34 mouse cellular contexts compared by ENCODE assay signal in the genomic region with DNA sequence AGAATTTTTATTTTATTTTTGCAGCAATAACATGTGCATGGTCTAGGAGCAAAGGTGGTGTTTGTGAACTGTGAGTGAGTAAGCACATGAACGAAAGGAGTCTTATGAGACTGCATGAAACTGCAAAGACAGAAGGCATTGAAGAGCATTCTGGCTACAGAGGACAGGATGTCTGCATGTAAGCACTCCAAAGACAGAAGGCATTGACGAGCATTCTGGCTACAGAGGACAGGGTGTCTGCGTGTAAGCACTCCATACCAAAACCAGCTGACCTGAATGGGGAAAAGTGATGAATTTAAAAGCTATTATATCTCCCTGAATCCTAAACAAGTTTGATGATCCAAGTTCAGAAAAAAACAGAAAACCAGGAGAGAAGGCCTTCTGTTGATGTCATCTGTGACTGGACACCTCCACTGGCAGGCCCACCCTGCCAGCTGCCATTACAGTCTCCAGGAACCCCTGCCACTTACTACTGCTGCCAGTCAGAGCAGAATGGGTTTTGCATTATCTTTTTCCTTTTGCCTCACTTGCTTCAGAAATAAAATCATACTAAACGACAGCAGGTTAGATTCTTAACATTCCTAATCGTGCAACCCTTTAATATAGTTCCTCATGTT. TPM values are rescaled to one million over a fixed set of nuclear protein-coding genes. Genes with fewer than 3 reads are reported as not detected.
DNase-seq lines count a peak whose midpoint lies in the region; ATAC-seq lines count a peak whose summit lies in the region.
"Had no signal": no experiment of that assay in that cellular context is flagged by ENCODE, and none has a peak within 500 bp of the region (broad histone marks: within the 10 kb centered on the region; RNA-seq: fewer than 3 reads in every experiment).

No protein-coding gene starts in this region.

- H3K36me3 ChIP-seq in heart, embryonic 12.5 days: no peaks in the 10 kb centered on the region
- H3K36me3 ChIP-seq: embryonic facial prominence, embryonic 10.5 days; embryonic facial prominence, embryonic 13.5 days; G1E; heart, embryonic 13.5 days had no signal

- DNase-seq in cerebellum, postnatal 14 days: peak; percentile 38 to 42
- no peak for DNase-seq in cerebellum, postnatal 4 days (ENCODE audit: low spot score in 2 of 2)
- peak; percentile 51 for DNase-seq in heart, adult 11 months
- DNase-seq in left cerebral cortex, postnatal 4 days: peak; percentile 2
- DNase-seq in left cerebral cortex, postnatal 14 days (ENCODE audit: low spot score in 2 of 2): no peak
- DNase-seq in brain, adult 2 months (ENCODE audit: low read depth, low spot score): peak; percentile 2
- DNase-seq in lung, postnatal 36 days: no peak
- DNase-seq: adrenal gland, adult 8-10 months; adrenal gland, postnatal 25 days; B cell, adult 2 months; cerebellum, adult 11 months; cerebellum, adult 8-10 months; cerebellum, postnatal 25 days; embryo, embryonic 11 days; gastrocnemius, adult 2 months; gastrocnemius, postnatal 14 days; heart, adult 18-20 months; heart, postnatal 14 days; heart, postnatal 4 days; kidney, adult 18-20 months had no signal

- H3K9ac ChIP-seq in heart, embryonic 12.5 days: no peak overlapping the region
- H3K9ac ChIP-seq: embryonic facial prominence, embryonic 13.5 days; forebrain, embryonic 13.5 days; heart, embryonic 13.5 days; hindbrain, embryonic 14.5 days had no signal

- H3K4me3 ChIP-seq in heart, embryonic 12.5 days: no peak overlapping the region
- H3K4me3 ChIP-seq: embryonic facial prominence, embryonic 10.5 days; embryonic facial prominence, embryonic 13.5 days; erythroblast, embryonic 14.5 days; forebrain, embryonic 13.5 days; gastrocnemius, adult 2 months; heart, embryonic 13.5 days had no signal

- no peaks in the 10 kb centered on the region for H3K9me3 ChIP-seq in heart, embryonic 12.5 days (replicated peaks)
- H3K9me3 ChIP-seq: embryonic facial prominence, embryonic 10.5 days; embryonic facial prominence, embryonic 13.5 days; forebrain, embryonic 13.5 days; G1E; heart, embryonic 13.5 days had no signal

- no peak for ATAC-seq in heart, embryonic 12.5 days (ENCODE audit: insufficient number of reproducible peaks, low FRiP score)
- ATAC-seq: forebrain, embryonic 13.5 days; hindbrain, postnatal 0 days; inflammation-experienced regulatory T-cells, adult 6 months; intestine, embryonic 16.5 days had no signal

- 69% methylated on average over 5 of the region's 5 CpGs for WGBS in heart, embryonic 12.5 days

- no peak overlapping the region for H3K27ac ChIP-seq in heart, embryonic 12.5 days (ENCODE audit: poor library complexity, severe bottlenecking)
- H3K27ac ChIP-seq: embryonic facial prominence, embryonic 10.5 days; embryonic facial prominence, embryonic 13.5 days; forebrain, embryonic 13.5 days; gastrocnemius, adult 2 months; heart, embryonic 13.5 days; hindbrain, embryonic 14.5 days; hindbrain, postnatal 0 days had no signal

- intact Hi-C loops in left cerebral cortex, postnatal 4 days (cut with DNase I): no loop called here
- intact Hi-C loops in left cerebral cortex, postnatal 14 days (cut with DNase I): no loop called here

- H3K27me3 ChIP-seq in heart, embryonic 12.5 days (replicated peaks): no peaks in the 10 kb centered on the region
- H3K27me3 ChIP-seq: CH12.LX; embryonic facial prominence, embryonic 13.5 days; forebrain, embryonic 13.5 days; heart, embryonic 13.5 days had no signal

- H3K4me2 ChIP-seq in heart, embryonic 12.5 days: no peak overlapping the region
- H3K4me2 ChIP-seq: embryonic facial prominence, embryonic 13.5 days; forebrain, embryonic 13.5 days; heart, embryonic 13.5 days; hindbrain, embryonic 14.5 days had no signal

- no peaks in the 10 kb centered on the region for H3K4me1 ChIP-seq in heart, embryonic 12.5 days (replicated peaks)
- H3K4me1 ChIP-seq: embryonic facial prominence, embryonic 10.5 days; embryonic facial prominence, embryonic 13.5 days; forebrain, embryonic 13.5 days; heart, embryonic 13.5 days had no signal

RNA-seq across cellular contexts. Expression of a gene that starts 23.2 kb away (rescaled TPM):
- 0.41 and 0.47 TPM in 2 replicates for polyA plus RNA-seq in heart, embryonic 12.5 days (2016; fragmentation: Nextera tagmentation; extraction: Ambion mirVana)
- total RNA-seq in left cerebral cortex, postnatal 4 days (2021): not detected
- not detected for total RNA-seq in left cerebral cortex, postnatal 14 days (2021)
- total RNA-seq: adrenal gland, postnatal 25 days; gastrocnemius, postnatal 14 days; heart, adult 18-20 months; heart, postnatal 14 days; heart, postnatal 4 days; hindbrain, postnatal 0 days had no signal
- polyA plus RNA-seq: forebrain, embryonic 13.5 days; heart, embryonic 16.5 days; hindbrain, embryonic 11.5 days; hindbrain, embryonic 14.5 days; inflammation-experienced regulatory T-cells, adult 6 months had no signal

RNA-seq across cellular contexts. Expression of a gene that starts 32.0 kb away (rescaled TPM):
- polyA plus RNA-seq in heart, embryonic 12.5 days (2016; fragmentation: Nextera tagmentation; extraction: Ambion mirVana): 25.2 and 27.4 TPM in 2 replicates
- total RNA-seq in left cerebral cortex, postnatal 4 days (2021): 1 to 10 TPM; 1.6 to 2.2 TPM
- 1 to 10 TPM in 1 of 2 experiments, under 1 TPM in 1; 0.80 to 1.2 TPM for total RNA-seq in left cerebral cortex, postnatal 14 days (2021)
- polyA plus RNA-seq: inflammation-experienced regulatory T-cells, adult 6 months had no signal

RNA-seq across cellular contexts. Expression of a gene that starts 54.7 kb away (rescaled TPM):
- 180 and 196 TPM in 2 replicates for polyA plus RNA-seq in heart, embryonic 12.5 days (2016; fragmentation: Nextera tagmentation; extraction: Ambion mirVana)
- total RNA-seq in left cerebral cortex, postnatal 4 days (2021): 10 to 100 TPM; 19.7 to 22.2 TPM
- 10 to 100 TPM; 73.3 to 76.3 TPM for total RNA-seq in left cerebral cortex, postnatal 14 days (2021)

Comparison
In these comparisons a context has a peak if more than half of its experiments do, and no peak if none do; other contexts are left out.
1. DNase-seq: peak in cerebellum, postnatal 14 days (2 of 2), heart, adult 11 months (single experiment), left cerebral cortex, postnatal 4 days (single experiment) and brain, adult 2 months (single experiment); none in cerebellum, postnatal 4 days (0 of 2), left cerebral cortex, postnatal 14 days (0 of 2) and lung, postnatal 36 days (single experiment).